Mouse (Mus musculus) limb, embryonic 14.5 days (tissue): ENCODE results near the gene Phf23. TPM values are rescaled to one million over a fixed set of nuclear protein-coding genes. Genes with fewer than 3 reads are reported as not detected.

Source experiments
- ATAC-seq: fragments of 200-750 bp; cut with Nextera tagmentation; 2 replicates; pipeline ENCODE4 v1.8.0; 2017; ENCODE audit warnings: low read depth, moderate number of reproducible peaks, moderate TSS enrichment; ENCODE audit not compliant: low FRiP score
- DNase-seq: peaks from one replicate; pipeline ENCODE4 v3.0.0-alpha.2; 2015; ENCODE audit warnings: low spot score
- H3K27ac ChIP-seq: fragments of 300-500 bp; sonication (generic); replicated peaks from 2 replicates; pipeline ENCODE4 v1.5.1; 2014; ENCODE audit warnings: low read depth, mild to moderate bottlenecking, low read length, moderate library complexity, mixed read lengths
- H3K27me3 ChIP-seq: fragments of 300-500 bp; sonication (generic); 2 replicates; pipeline ENCODE4 v1.6.1; 2014; ENCODE audit warnings: low read length, mixed read lengths; ENCODE audit not compliant: control insufficient read depth, insufficient read depth
- H3K36me3 ChIP-seq: fragments of 300-500 bp; sonication (generic); 2 replicates; pipeline ENCODE4 v1.6.1; 2014; ENCODE audit warnings: mild to moderate bottlenecking, low read length, moderate library complexity, mixed read lengths; ENCODE audit not compliant: control insufficient read depth, insufficient read depth
- H3K4me1 ChIP-seq: fragments of 300-500 bp; sonication (generic); 2 replicates; pipeline ENCODE4 v1.6.1; 2014; ENCODE audit warnings: antibody characterized with exemption, low read length, mixed read lengths; ENCODE audit not compliant: control insufficient read depth, insufficient read depth
- H3K4me2 ChIP-seq: fragments of 300-500 bp; sonication (generic); replicated peaks from 2 replicates; pipeline ENCODE4 v1.6.1; 2014; ENCODE audit warnings: low read depth, mild to moderate bottlenecking, low read length, moderate library complexity; ENCODE audit not compliant: severe bottlenecking
- H3K4me3 ChIP-seq: fragments of 300-500 bp; sonication (generic); replicated peaks from 2 replicates; pipeline ENCODE4 v1.5.1; 2014; ENCODE audit warnings: low read length
- H3K9ac ChIP-seq: fragments of 300-500 bp; sonication (generic); 2 replicates; pipeline ENCODE4 v1.6.1; 2014; ENCODE audit warnings: mild to moderate bottlenecking, low read depth, low read length, moderate library complexity; ENCODE audit not compliant: severe bottlenecking
- H3K9me3 ChIP-seq: fragments of 300-500 bp; sonication (generic); 2 replicates; pipeline ENCODE4 v1.6.1; 2016; ENCODE audit warnings: low read length; ENCODE audit not compliant: control insufficient read depth
- POLR2A ChIP-seq: fragments of 200-500 bp; IDR thresholded peaks from 2 replicates; pipeline ENCODE4 v1.8.0; 2012; ENCODE audit warnings: inconsistent platforms, mild to moderate bottlenecking, moderate library complexity, borderline replicate concordance; ENCODE audit not compliant: insufficient read depth, insufficient read length; ENCODE audit errors: extremely low read depth
- WGBS: fragments of 180-500 bp; shearing (Covaris S2); extraction: QIAGEN DNeasy Blood & Tissue Kit; methylation state at CpG from one replicate; pipeline ENCODE4 v1.1.7; 2014; 5-methylcytosine and 5-hydroxymethylcytosine counted together
- polyA plus RNA-seq, 2 experiments: library from polyadenylated mRNA; depleted of rRNA in 1 of 2; stranded (reverse) in 1 of 2; unstranded in 1 of 2; fragments of >200 nt; fragmentation: Nextera tagmentation in 1 of 2; extraction: Ambion mirVana in 1 of 2; gene quantifications; 2 replicates each; pipeline versions ENCODE4 v1.2.1 to v1.2.3; 2012 to 2014

Phf23 gene
- polyA plus RNA-seq, 2 experiments: 51.7 to 69.2 TPM

DNA sequence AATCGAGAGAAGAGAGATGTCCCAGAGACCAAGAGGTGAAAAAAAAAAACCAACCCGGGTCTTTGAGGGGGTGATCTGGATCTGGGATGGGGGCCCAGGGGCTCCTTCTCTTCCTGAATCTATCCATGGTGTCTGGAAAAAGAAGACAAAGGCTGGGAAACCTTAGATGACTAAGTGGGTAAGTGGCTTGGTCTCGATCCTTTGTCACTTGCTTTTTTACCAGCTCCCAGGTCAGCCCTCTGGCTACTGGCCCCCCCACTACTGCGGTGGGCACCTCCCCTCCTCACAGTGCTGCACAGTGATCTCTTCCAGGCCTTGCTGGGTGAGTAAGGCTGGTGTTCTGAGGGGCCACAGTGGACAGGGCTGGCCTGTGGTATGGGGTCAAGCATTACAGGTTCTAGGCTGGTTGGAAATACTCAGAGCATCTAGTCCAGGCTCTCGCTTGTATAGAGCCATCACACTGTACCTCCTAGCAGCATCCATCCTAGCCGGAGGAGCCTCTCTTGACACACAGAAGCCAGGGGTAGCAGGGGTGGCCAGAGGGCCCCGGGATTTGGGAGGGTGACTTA, 21.7 kb downstream of the Phf23 start:
- DNase-seq (no peak), ATAC-seq (no peak)
- Histone ChIP-seq H3K36me3 (peaks cover 16% of the 10 kb centered on the region), H3K4me2 (peak overlapping the region; percentile 89), H3K9ac (peak overlapping the region; percentile 88; the same call in 1 of the 2 replicates), H3K4me1 (peaks cover 45% of the 10 kb centered on the region), H3K4me3 (peak overlapping the region; percentile 79), H3K27me3 (no peaks in the 10 kb centered on the region), H3K9me3 (no peaks in the 10 kb centered on the region), H3K27ac (peak overlapping the region; percentile 49)
- 43% methylated on average over 7 of the region's 7 CpGs for WGBS
- TF ChIP-seq POLR2A: no peak

DNA sequence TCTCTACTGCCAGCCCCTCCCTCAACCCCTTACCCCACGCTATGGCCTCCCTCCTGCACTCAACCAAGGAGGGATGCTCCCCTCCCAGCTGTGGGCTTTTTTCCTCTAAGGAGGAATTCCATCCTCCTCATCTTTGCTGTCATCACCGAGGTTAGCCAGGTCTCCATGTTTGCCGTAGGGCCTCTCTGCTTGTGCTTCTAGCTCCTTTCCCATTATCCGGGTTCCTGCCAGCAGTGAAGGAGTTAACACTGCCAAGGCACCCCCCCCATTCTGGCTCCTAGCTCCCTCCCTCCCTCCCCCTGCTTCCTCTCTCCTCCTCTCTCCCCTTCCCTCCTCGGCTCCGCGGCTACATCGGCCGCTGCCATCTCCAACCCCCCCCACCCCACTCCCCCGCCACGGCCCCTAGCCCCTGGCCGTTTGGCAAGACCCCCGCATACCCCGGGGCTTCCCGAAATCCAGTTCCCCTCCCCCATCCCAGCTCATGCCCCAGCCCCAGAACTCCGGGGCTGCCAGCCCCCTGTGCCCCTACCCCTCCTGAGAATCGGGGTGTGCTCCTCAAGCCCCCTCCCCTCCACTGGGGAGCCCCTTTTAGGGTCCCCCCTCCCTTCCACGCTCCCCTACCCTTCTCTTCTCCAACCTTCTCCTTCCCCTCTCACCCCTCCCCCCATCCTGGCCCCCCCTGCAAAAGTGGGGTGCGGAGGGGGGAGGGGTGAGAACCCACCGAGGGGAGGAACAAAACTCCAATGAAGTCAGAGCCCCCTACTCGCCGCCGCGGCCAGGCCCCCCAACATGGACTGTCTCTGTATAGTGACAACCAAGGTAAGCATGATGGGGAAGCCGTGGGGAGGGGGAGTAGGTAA, 22.8 kb downstream of the Phf23 start:
- Histone ChIP-seq H3K9me3 (no peaks in the 10 kb centered on the region), H3K4me1 (peaks cover 49% of the 10 kb centered on the region)

DNA sequence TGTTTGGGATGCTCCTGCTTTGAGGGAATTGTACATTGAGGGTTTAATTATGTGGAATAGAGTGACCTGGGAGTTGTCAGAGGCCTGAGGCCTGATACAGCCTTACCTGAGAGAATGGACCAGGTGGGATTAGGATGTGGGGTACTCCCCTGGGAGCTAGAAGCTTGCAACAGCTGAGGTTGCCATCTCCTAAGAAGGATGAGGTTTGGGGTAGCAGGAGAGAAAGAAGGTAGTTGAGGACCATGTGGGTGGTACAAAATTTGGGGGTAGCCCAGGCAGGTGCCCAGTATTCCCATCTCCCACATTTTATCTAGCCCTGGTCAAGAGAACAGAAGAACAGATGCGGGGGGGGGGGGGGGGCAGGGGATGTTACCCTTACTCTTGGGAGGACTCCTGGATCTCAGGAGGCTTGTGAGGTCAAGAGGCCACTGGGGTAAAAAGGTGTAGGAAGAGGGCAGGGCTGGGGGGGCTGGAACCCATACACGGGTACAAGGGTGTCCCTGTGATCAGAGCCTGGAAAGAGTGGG, 24.0 kb downstream of the Phf23 start:
- peak overlapping the region; percentile 89 for H3K4me2 ChIP-seq
- H3K9me3 ChIP-seq: no peaks in the 10 kb centered on the region
- peak overlapping the region; percentile 88 for H3K9ac ChIP-seq
- 50% methylated on average over 1 of the region's 2 CpGs for WGBS
- H3K27ac ChIP-seq: peak overlapping the region; percentile 53
- no peak for ATAC-seq
- peak overlapping the region; percentile 79 for H3K4me3 ChIP-seq
- H3K27me3 ChIP-seq: no peaks in the 10 kb centered on the region
- H3K4me1 ChIP-seq: peaks cover 51% of the 10 kb centered on the region
- no peak for DNase-seq
- no peaks in the 10 kb centered on the region for H3K36me3 ChIP-seq
- no peak for TF ChIP-seq POLR2A

More for the DNA sequence above, 22.8 kb downstream of the Phf23 start:
- 2% methylated on average over 25 of the region's 25 CpGs for WGBS
- Histone ChIP-seq H3K27ac (peak overlapping the region; percentile 90), H3K9ac (peak overlapping the region; percentile 88), H3K4me2 (peak overlapping the region; percentile 89), H3K4me3 (peak overlapping the region; percentile 79), H3K27me3 (no peaks in the 10 kb centered on the region), H3K36me3 (peaks cover 6% of the 10 kb centered on the region)
- DNase-seq: peak; percentile 92
- no peak for ATAC-seq
- no peak for TF ChIP-seq POLR2A

DNA sequence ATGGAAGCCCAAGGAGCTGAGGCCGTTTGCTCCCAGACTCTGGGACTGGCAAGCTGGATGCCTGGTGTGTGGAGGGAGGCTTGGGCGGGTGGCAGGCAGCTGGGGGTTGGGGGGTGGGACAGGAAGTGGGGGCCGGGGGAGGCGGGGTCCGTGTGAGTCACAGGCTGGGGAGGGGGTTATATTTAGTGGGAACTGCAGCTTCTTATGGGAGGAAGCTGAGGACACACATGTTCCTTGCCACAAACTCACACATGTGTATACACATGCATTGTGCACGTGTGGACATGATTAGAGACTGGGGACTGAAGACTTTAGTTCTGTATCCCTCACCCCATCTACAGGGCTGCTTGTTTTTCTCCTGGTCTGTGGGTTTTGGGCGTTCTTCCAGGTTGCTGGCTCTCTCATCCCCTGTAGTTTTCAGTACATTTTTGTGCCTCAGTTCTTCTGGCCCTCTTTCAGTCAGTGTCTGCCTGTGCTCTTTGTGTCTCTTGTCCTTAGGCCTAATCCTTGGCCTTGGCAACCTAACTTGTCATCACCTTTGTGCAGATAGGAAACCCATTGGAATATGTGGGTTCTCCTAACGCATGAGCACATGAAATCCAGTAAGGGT, 24.6 kb downstream of the Phf23 start:
- H3K4me1 ChIP-seq: peaks cover 47% of the 10 kb centered on the region
- DNase-seq (no peak), ATAC-seq (no peak)
- H3K4me2 ChIP-seq: peak overlapping the region; percentile 89
- peak overlapping the region; percentile 79 for H3K4me3 ChIP-seq
- peak overlapping the region; percentile 53 for H3K27ac ChIP-seq
- H3K27me3 ChIP-seq: no peaks in the 10 kb centered on the region
- H3K9me3 ChIP-seq: no peaks in the 10 kb centered on the region
- H3K9ac ChIP-seq: peak overlapping the region; percentile 21; the same call in 1 of the 2 replicates
- TF ChIP-seq POLR2A: no peak
- no peaks in the 10 kb centered on the region for H3K36me3 ChIP-seq
- 5% methylated on average over 7 of the region's 8 CpGs for WGBS

DNA sequence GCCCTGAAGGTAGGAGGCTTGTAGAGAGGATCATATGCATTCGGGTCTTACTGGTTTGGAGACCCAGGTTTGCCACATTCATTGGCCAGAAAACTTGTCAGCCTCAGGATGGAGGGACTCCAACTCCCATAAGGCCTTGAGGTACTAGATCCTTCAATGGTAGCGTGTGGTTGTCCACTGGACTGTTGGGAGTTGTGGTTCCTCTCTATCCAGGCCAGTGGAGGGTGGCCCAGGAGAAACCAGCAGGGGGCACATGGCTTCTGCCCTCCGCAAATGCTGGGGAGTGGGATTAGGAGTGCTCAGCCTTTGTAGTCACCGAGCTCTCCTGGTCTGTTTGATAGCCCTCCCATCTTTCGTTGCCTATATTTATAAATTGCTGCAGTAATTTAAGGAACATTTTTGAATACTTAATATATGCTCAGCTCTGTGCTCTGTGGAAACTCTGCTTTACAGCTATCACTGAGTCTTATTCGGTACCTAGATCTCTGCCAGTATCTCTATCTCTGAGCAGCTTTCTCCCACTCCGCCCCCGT, 25.2 kb downstream of the Phf23 start:
- Histone ChIP-seq H3K4me3 (peak overlapping the region; percentile 79), H3K4me1 (peaks cover 49% of the 10 kb centered on the region), H3K9me3 (no peaks in the 10 kb centered on the region), H3K9ac (0 out of 2 replicates have a peak overlapping the region, but pooled peaks have one; percentile 21), H3K36me3 (no peaks in the 10 kb centered on the region), H3K4me2 (peak overlapping the region; percentile 89), H3K27me3 (no peaks in the 10 kb centered on the region), H3K27ac (peak overlapping the region; percentile 63)
- DNase-seq (peak; percentile 89), ATAC-seq (peak; percentile 60)
- TF ChIP-seq POLR2A: no peak
- WGBS: 0% methylated on average over 8 of the region's 8 CpGs
